Mouse (Mus musculus): Measurements from ENCODE around the gene Dnajb13. TPM values are rescaled to one million over a fixed set of nuclear protein-coding genes. Genes with fewer than 3 reads are reported as not detected.

Dnajb13 gene
- polyA plus RNA-seq (2014; fragmentation: Nextera tagmentation; extraction: Ambion mirVana), result 3.0 and 4.7 TPM in 2 replicates

GRCm38 (mm10) chr7:100514573-100514972, at the start of gene Dnajb13:
Gene Dnajb13, minus strand, starts transcription at chr7:100514960.
- Histone ChIP-seq H3K27me3 (replicated peaks; ENCODE audit: control insufficient read depth, insufficient read depth, low read length) (no peaks in the 10 kb centered on the region), H3K36me3 (ENCODE audit: control insufficient read depth, insufficient read depth, low read length) (no peaks in the 10 kb centered on the region), H3K4me3 (ENCODE audit: low read depth, low read length) (no peak within 1 kb of the TSS), H3K27ac (replicated peaks; ENCODE audit: low read depth, low read length) (no peak within 1 kb of the TSS), H3K4me2 (ENCODE audit: low read depth, low read length) (no peak within 1 kb of the TSS), H3K4me1 (ENCODE audit: control insufficient read depth, insufficient read depth, low read length) (no peaks in the 10 kb centered on the region), H3K9me3 (ENCODE audit: control insufficient read depth, low read length) (no peaks in the 10 kb centered on the region), H3K9ac (ENCODE audit: low read depth, low read length) (no peak within 1 kb of the TSS)
- ATAC-seq (ENCODE audit: low read depth) (no peak), DNase-seq (ENCODE audit: low spot score) (no peak)
- 43% methylated on average over 11 of the region's 11 CpGs for WGBS

- Histone ChIP-seq H3K4me1 (ENCODE audit: control insufficient read depth, insufficient read depth, low read length) (no peaks in the 10 kb centered on the region), H3K4me3 (ENCODE audit: low read depth, low read length) (no peak overlapping the region), H3K27ac (replicated peaks; ENCODE audit: low read depth, low read length) (no peak overlapping the region; the same call in 1 of the 2 replicates), H3K27me3 (replicated peaks; ENCODE audit: control insufficient read depth, insufficient read depth, low read length) (no peaks in the 10 kb centered on the region), H3K36me3 (ENCODE audit: control insufficient read depth, insufficient read depth, low read length) (peaks cover 7% of the 10 kb centered on the region; the same call in 1 of the 2 replicates), H3K9me3 (ENCODE audit: control insufficient read depth, low read length) (no peaks in the 10 kb centered on the region), H3K4me2 (ENCODE audit: low read depth, low read length) (no peak overlapping the region), H3K9ac (ENCODE audit: low read depth, low read length) (no peak overlapping the region)
- ATAC-seq (ENCODE audit: low read depth) (0 out of 2 replicates have a peak, but pooled peaks have one; percentile 22), DNase-seq (ENCODE audit: low spot score) (peak; percentile 24)
- 67% methylated on average over 11 of the region's 11 CpGs for WGBS
Observed at GRCm38 (mm10) chr7:100561861-100562587, 47.3 kb upstream of the Dnajb13 start.

- Histone ChIP-seq H3K4me2 (ENCODE audit: low read depth, low read length) (no peak overlapping the region), H3K36me3 (ENCODE audit: control insufficient read depth, insufficient read depth, low read length) (no peaks in the 10 kb centered on the region; the same call in 1 of the 2 replicates), H3K4me3 (ENCODE audit: low read depth, low read length) (no peak overlapping the region), H3K4me1 (ENCODE audit: control insufficient read depth, insufficient read depth, low read length) (peaks cover 9% of the 10 kb centered on the region; the same call in 1 of the 2 replicates), H3K9me3 (ENCODE audit: control insufficient read depth, low read length) (no peaks in the 10 kb centered on the region), H3K27me3 (replicated peaks; ENCODE audit: control insufficient read depth, insufficient read depth, low read length) (no peaks in the 10 kb centered on the region), H3K9ac (ENCODE audit: low read depth, low read length) (no peak overlapping the region), H3K27ac (replicated peaks; ENCODE audit: low read depth, low read length) (no peak overlapping the region)
- 73% methylated on average over 4 of the region's 4 CpGs for WGBS
- ATAC-seq (ENCODE audit: low read depth) (no peak), DNase-seq (ENCODE audit: low spot score) (no peak)
Observed at GRCm38 (mm10) chr7:100559331-100559730, 44.6 kb upstream of the Dnajb13 start.

GRCm38 (mm10) chr7:100557241-100557640, 42.5 kb upstream of the Dnajb13 start:
- no peak overlapping the region for H3K9ac ChIP-seq (ENCODE audit: low read depth, low read length)
- no peak overlapping the region for H3K4me2 ChIP-seq (ENCODE audit: low read depth, low read length)
- ATAC-seq (ENCODE audit: low read depth) (no peak), DNase-seq (ENCODE audit: low spot score) (no peak)
- 85% methylated on average over 5 of the region's 5 CpGs for WGBS
- H3K4me3 ChIP-seq (ENCODE audit: low read depth, low read length), result no peak overlapping the region
- H3K27ac ChIP-seq (replicated peaks; ENCODE audit: low read depth, low read length), result no peak overlapping the region
- no peaks in the 10 kb centered on the region for H3K27me3 ChIP-seq (replicated peaks; ENCODE audit: control insufficient read depth, insufficient read depth, low read length)
- no peaks in the 10 kb centered on the region for H3K9me3 ChIP-seq (ENCODE audit: control insufficient read depth, low read length)
- H3K36me3 ChIP-seq (ENCODE audit: control insufficient read depth, insufficient read depth, low read length), result peaks cover under 1% of the 10 kb centered on the region; the same call in 1 of the 2 replicates
- peaks cover 9% of the 10 kb centered on the region; the same call in 1 of the 2 replicates for H3K4me1 ChIP-seq (ENCODE audit: control insufficient read depth, insufficient read depth, low read length)

- peak overlapping the region; percentile 32 for H3K4me2 ChIP-seq (ENCODE audit: low read depth, low read length)
- DNase-seq (ENCODE audit: low spot score), result peak; percentile 83
Observed at GRCm38 (mm10) chr7:100555431-100555951, 40.7 kb upstream of the Dnajb13 start.

GRCm38 (mm10) chr7:100554939-100555338, 40.2 kb upstream of the Dnajb13 start:
- peaks cover 21% of the 10 kb centered on the region; the same call in 1 of the 2 replicates for H3K36me3 ChIP-seq (ENCODE audit: control insufficient read depth, insufficient read depth, low read length)
- H3K4me2 ChIP-seq (ENCODE audit: low read depth, low read length), result peak overlapping the region; percentile 32; the same call in 1 of the 2 replicates
- ATAC-seq (ENCODE audit: low read depth) (no peak), DNase-seq (ENCODE audit: low spot score) (peak; percentile 11)
- WGBS, result 60% methylated on average over 5 of the region's 5 CpGs
- no peak overlapping the region for H3K4me3 ChIP-seq (ENCODE audit: low read depth, low read length)
- H3K9ac ChIP-seq (ENCODE audit: low read depth, low read length), result no peak overlapping the region
- no peaks in the 10 kb centered on the region for H3K27me3 ChIP-seq (replicated peaks; ENCODE audit: control insufficient read depth, insufficient read depth, low read length)
- peaks cover 9% of the 10 kb centered on the region; the same call in 1 of the 2 replicates for H3K4me1 ChIP-seq (ENCODE audit: control insufficient read depth, insufficient read depth, low read length)
- peak overlapping the region; percentile 78 for H3K27ac ChIP-seq (replicated peaks; ENCODE audit: low read depth, low read length)
- H3K9me3 ChIP-seq (ENCODE audit: control insufficient read depth, low read length), result no peaks in the 10 kb centered on the region

More at GRCm38 (mm10) chr7:100555431-100555951, 40.7 kb upstream of the Dnajb13 start:
- WGBS, result 20% methylated on average over 13 of the region's 13 CpGs
- Histone ChIP-seq H3K4me1 (ENCODE audit: control insufficient read depth, insufficient read depth, low read length) (peaks cover 9% of the 10 kb centered on the region; the same call in 1 of the 2 replicates), H3K27ac (replicated peaks; ENCODE audit: low read depth, low read length) (peak overlapping the region; percentile 78), H3K4me3 (ENCODE audit: low read depth, low read length) (no peak overlapping the region), H3K9me3 (ENCODE audit: control insufficient read depth, low read length) (no peaks in the 10 kb centered on the region), H3K36me3 (ENCODE audit: control insufficient read depth, insufficient read depth, low read length) (peaks cover 15% of the 10 kb centered on the region; the same call in 1 of the 2 replicates), H3K9ac (ENCODE audit: low read depth, low read length) (peak overlapping the region; percentile 30), H3K27me3 (replicated peaks; ENCODE audit: control insufficient read depth, insufficient read depth, low read length) (no peaks in the 10 kb centered on the region)
- ATAC-seq (ENCODE audit: low read depth), result peak; percentile 91

GRCm38 (mm10) chr7:100550338-100551007, 35.7 kb upstream of the Dnajb13 start:
- no peak overlapping the region for H3K27ac ChIP-seq (replicated peaks; ENCODE audit: low read depth, low read length)
- no peak overlapping the region for H3K4me2 ChIP-seq (ENCODE audit: low read depth, low read length)
- H3K9me3 ChIP-seq (ENCODE audit: control insufficient read depth, low read length), result no peaks in the 10 kb centered on the region
- H3K4me1 ChIP-seq (ENCODE audit: control insufficient read depth, insufficient read depth, low read length), result peaks cover 6% of the 10 kb centered on the region; the same call in 1 of the 2 replicates
- 49% methylated on average over 5 of the region's 5 CpGs for WGBS
- ATAC-seq (ENCODE audit: low read depth), result peak; percentile 45; the same call in 1 of the 2 replicates
- H3K27me3 ChIP-seq (replicated peaks; ENCODE audit: control insufficient read depth, insufficient read depth, low read length), result no peaks in the 10 kb centered on the region
- H3K4me3 ChIP-seq (ENCODE audit: low read depth, low read length), result no peak overlapping the region
- no peak overlapping the region for H3K9ac ChIP-seq (ENCODE audit: low read depth, low read length)
- peak; percentile 63 for DNase-seq (ENCODE audit: low spot score)
- peaks cover 34% of the 10 kb centered on the region; the same call in 1 of the 2 replicates for H3K36me3 ChIP-seq (ENCODE audit: control insufficient read depth, insufficient read depth, low read length)

GRCm38 (mm10) chr7:100549796-100550195, 35.0 kb upstream of the Dnajb13 start:
- Histone ChIP-seq H3K9me3 (ENCODE audit: control insufficient read depth, low read length) (no peaks in the 10 kb centered on the region), H3K4me2 (ENCODE audit: low read depth, low read length) (no peak overlapping the region), H3K27me3 (replicated peaks; ENCODE audit: control insufficient read depth, insufficient read depth, low read length) (no peaks in the 10 kb centered on the region), H3K4me1 (ENCODE audit: control insufficient read depth, insufficient read depth, low read length) (peaks cover 2% of the 10 kb centered on the region; the same call in 1 of the 2 replicates), H3K36me3 (ENCODE audit: control insufficient read depth, insufficient read depth, low read length) (peaks cover 34% of the 10 kb centered on the region; the same call in 1 of the 2 replicates), H3K27ac (replicated peaks; ENCODE audit: low read depth, low read length) (no peak overlapping the region), H3K4me3 (ENCODE audit: low read depth, low read length) (no peak overlapping the region), H3K9ac (ENCODE audit: low read depth, low read length) (no peak overlapping the region)
- DNase-seq (ENCODE audit: low spot score) (no peak), ATAC-seq (ENCODE audit: low read depth) (no peak)
- WGBS, result 95% methylated on average over 3 of the region's 3 CpGs

Measured in embryonic facial prominence, embryonic 14.5 days (tissue).